Mouse (Mus musculus) heart, adult 2 months (tissue): ENCODE data around the gene Cstad.

Experiments
- CTCF ChIP-seq: fragments of 200-600 bp; IDR thresholded peaks from 2 replicates; pipeline ENCODE4 v1.8.1; 2022; ENCODE audit warnings: antibody characterized with exemption, mild to moderate bottlenecking, moderate library complexity
- POLR2A ChIP-seq: fragments of 200-500 bp; IDR thresholded peaks from 2 replicates; pipeline ENCODE4 v1.6.1; 2011; ENCODE audit warnings: mild to moderate bottlenecking, low read depth, low read length, control low read depth; ENCODE audit not compliant: insufficient read depth

DNA sequence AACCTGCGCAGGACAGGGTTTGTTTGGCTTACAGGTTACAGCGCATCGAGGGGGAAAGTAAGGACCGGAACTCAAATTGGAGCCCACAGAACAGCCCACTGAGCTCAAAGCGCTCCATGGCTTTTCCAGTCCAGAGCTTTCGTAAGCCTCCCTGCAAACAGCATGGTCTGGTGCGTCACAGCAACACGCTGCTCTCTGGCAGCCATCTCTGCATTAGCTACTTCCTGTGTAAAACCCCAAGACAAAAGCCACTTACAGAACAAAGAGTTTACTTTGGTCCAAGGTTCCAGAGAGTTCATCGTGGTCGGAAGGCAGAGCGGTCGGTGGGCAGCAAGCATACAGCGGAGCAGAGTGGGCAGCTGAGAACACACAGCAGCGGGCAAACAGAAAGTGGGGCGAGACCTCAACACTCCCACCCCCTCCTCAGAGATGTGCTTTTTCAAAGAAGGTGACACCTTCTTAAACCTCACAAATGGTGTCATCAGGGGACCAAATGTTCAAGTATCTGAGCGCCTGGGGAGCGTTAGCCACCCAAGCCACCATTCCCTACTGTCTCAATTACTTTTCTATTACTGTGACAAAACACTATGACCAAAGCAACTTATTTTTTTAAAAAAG, 31.3 kb downstream of the Cstad start:
- TF ChIP-seq CTCF, result no peak
- no peak for TF ChIP-seq POLR2A
